Mouse (Mus musculus): ENCODE results near the gene Ylpm1.

Ylpm1 gene

DNA sequence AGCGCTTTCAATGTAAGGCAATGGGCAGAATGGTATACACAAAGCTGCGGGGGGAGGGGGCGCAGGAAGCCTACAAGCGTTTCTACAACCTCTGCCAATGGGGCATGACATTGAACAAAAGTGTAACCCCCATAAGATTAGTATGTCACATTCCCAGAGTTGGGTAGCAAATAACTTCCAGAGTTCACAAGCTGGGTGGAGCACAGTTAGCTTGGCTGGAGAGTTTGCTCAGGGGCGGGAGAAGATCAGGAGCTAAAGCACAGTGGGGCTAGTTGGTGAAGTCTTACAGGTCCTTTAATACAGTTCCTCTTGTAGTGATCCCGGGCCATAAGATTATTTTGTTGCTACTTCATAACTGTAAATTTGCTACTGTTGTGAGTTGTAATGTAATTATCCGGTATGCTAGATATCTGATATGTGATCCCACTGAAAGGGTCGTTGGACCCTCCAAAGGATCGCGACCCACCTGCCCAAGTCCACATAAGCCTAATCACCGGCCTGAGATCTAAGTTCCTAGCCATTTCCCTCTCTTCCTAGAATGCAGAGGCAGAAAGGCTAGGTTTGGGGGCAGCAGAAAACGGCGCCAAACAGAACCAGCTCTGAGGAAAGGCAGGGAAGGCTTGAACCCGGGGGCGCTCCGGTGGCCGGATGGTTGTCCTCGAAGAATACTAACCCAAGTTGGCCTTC, 114.0 kb downstream of the Ylpm1 start:
- peak; percentile 49 for DNase-seq (ENCODE audit: low spot score)

- DNase-seq (ENCODE audit: low spot score): peak; percentile 81
Observed at GRCm38 (mm10) chr12:85110698-85111592, 114.8 kb downstream of the Ylpm1 start, which contains the start of the genes Prox2 and Dlst. Gene Prox2, minus strand, starts transcription at chr12:85110759. Gene Dlst, plus strand, starts transcription at chr12:85110833.

GRCm38 (mm10) chr12:85112550-85113251, 116.6 kb downstream of the Ylpm1 start:
- peak; percentile 45 for DNase-seq (ENCODE audit: low spot score)

- no peak for DNase-seq (ENCODE audit: low spot score)
Observed at GRCm38 (mm10) chr12:85113337-85113736, 117.2 kb downstream of the Ylpm1 start.

DNA sequence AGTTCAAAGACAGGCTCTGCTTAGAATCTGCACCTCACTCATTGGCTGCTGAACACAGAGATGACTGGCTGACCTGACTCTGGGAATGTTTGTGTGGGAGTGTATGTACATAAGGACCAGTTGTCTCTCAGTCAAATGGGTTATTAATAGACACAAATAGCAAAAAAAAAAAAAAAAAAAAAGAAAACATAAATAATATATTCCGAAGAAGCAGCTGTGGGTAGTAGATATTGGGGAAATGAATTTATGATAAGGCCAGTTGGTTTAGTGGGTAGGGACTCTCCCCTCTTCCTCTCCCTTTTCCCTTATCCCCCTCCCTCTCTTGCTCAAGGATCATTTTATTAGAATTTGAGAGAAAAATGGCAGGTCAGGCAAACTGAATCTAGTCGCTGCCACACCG, 117.8 kb downstream of the Ylpm1 start:
- DNase-seq (ENCODE audit: low spot score): no peak

DNA sequence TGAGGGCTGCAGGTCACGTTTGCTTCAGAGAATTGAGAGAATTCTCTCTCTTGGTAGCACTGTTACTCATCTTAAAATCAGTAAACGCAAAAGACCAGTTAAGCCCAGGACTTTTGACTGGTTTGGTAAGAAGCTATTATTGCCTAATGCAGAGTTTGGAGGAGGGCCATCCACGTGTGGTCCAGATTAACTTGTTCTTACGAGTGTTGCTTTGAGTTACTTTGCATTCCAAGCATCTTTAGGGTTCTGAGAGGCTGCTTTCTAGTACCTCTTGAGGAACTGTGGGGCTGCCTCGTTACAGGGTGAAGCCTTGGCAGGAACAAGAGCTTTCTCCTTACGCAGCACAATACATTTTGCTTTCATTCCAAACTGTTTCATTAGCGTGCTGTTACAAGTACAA, 119.6 kb downstream of the Ylpm1 start:
- DNase-seq (ENCODE audit: low spot score): no peak
